Comparison of ENCODE assay signal across 17 mouse cellular contexts in genomic region chr2:9047980-9048379, GRCm38 (mm10).
"Had no signal": no experiment of that assay in that cellular context is flagged by ENCODE, and none has a peak within 500 bp of the region (broad histone marks: within the 10 kb centered on the region; RNA-seq: fewer than 3 reads in every experiment).

No protein-coding gene starts in this region.

- DNase-seq: kidney, postnatal 10 days; kidney, postnatal 36 days; left cerebral cortex, postnatal 4 days; liver, postnatal 0 days; lung, embryonic 14.5 days; thymus, adult 2 months; thymus, postnatal 14 days had no signal

- H3K4me3 ChIP-seq: kidney, embryonic 15.5 days; limb, embryonic 12.5 days; limb, embryonic 15.5 days; megakaryocyte, embryonic 14.5 days; midbrain, embryonic 10.5 days; midbrain, embryonic 13.5 days; myocyte; neural tube, embryonic 13.5 days had no signal

- H3K36me3 ChIP-seq: kidney, embryonic 15.5 days; limb, embryonic 12.5 days; limb, embryonic 15.5 days; midbrain, embryonic 10.5 days; midbrain, embryonic 13.5 days; neural tube, embryonic 13.5 days had no signal

- H3K9me3 ChIP-seq: kidney, embryonic 15.5 days; limb, embryonic 12.5 days; limb, embryonic 15.5 days; megakaryocyte, embryonic 14.5 days; midbrain, embryonic 10.5 days; midbrain, embryonic 13.5 days; neural tube, embryonic 13.5 days had no signal

- H3K27me3 ChIP-seq: kidney, embryonic 15.5 days; limb, embryonic 12.5 days; limb, embryonic 15.5 days; megakaryocyte, embryonic 14.5 days; midbrain, embryonic 13.5 days; neural tube, embryonic 13.5 days had no signal

- H3K4me1 ChIP-seq: kidney, embryonic 15.5 days; limb, embryonic 12.5 days; limb, embryonic 15.5 days; megakaryocyte, embryonic 14.5 days; midbrain, embryonic 10.5 days; midbrain, embryonic 13.5 days; neural tube, embryonic 13.5 days had no signal

- H3K27ac ChIP-seq: kidney, embryonic 15.5 days; limb, embryonic 12.5 days; limb, embryonic 15.5 days; liver, embryonic 14.5 days; macrophage; midbrain, embryonic 10.5 days; midbrain, embryonic 13.5 days; neural tube, embryonic 13.5 days had no signal
